Mouse (Mus musculus) midbrain, embryonic 11.5 days (tissue): ENCODE measurements at regions not wholly inside any gene's neighbourhood (a gene's known extent, or its start where the extent isn't known, plus 50 kb on each side); places are given as distances from the start of the nearest gene placed in this dataset.
A peak's percentile ranks its signal among the peaks of the same experiment; 100 is the strongest.

ENCODE experiments used
- ATAC-seq: fragments of 200-750 bp; cut with Nextera tagmentation; 2 replicates; pipeline ENCODE4 v1.8.0; 2017; ENCODE audit warnings: moderate TSS enrichment, moderate library complexity; ENCODE audit not compliant: low FRiP score
- DNase-seq: peaks from one replicate; pipeline ENCODE4 v3.0.0; 2015; ENCODE audit warnings: low spot score; ENCODE audit errors: missing footprints
- H3K27ac ChIP-seq: fragments of 300-500 bp; sonication (generic); 2 replicates; pipeline ENCODE4 v1.5.1; 2014; ENCODE audit warnings: low read depth, low read length
- H3K27me3 ChIP-seq: fragments of 300-500 bp; sonication (generic); 2 replicates; pipeline ENCODE4 v1.6.1; 2014; ENCODE audit warnings: mild to moderate bottlenecking, low read length, moderate library complexity, mixed read lengths; ENCODE audit not compliant: control insufficient read depth, insufficient read depth
- H3K36me3 ChIP-seq: fragments of 300-500 bp; sonication (generic); 2 replicates; pipeline ENCODE4 v1.6.1; 2014; ENCODE audit warnings: mild to moderate bottlenecking, low read length, moderate library complexity, mixed read lengths; ENCODE audit not compliant: control insufficient read depth, insufficient read depth
- H3K4me1 ChIP-seq: fragments of 300-500 bp; sonication (generic); 2 replicates; pipeline ENCODE4 v1.6.1; 2014; ENCODE audit warnings: low read length; ENCODE audit not compliant: control insufficient read depth, insufficient read depth
- H3K4me2 ChIP-seq: fragments of 300-500 bp; sonication (generic); 2 replicates; pipeline ENCODE4 v1.6.1; 2014; ENCODE audit warnings: mild to moderate bottlenecking, moderate library complexity
- H3K4me3 ChIP-seq: fragments of 300-500 bp; sonication (generic); 2 replicates; pipeline ENCODE4 v1.5.1; 2014; ENCODE audit warnings: low read depth, low read length
- H3K9ac ChIP-seq: fragments of 300-500 bp; sonication (generic); 2 replicates; pipeline ENCODE4 v1.6.1; 2014; ENCODE audit warnings: low read length
- H3K9me3 ChIP-seq: fragments of 300-500 bp; sonication (generic); 2 replicates; pipeline ENCODE4 v1.6.1; 2016; ENCODE audit warnings: low read length; ENCODE audit not compliant: control insufficient read depth
- WGBS: fragments of 180-500 bp; shearing (Covaris S2); extraction: QIAGEN DNeasy Blood & Tissue Kit; methylation state at CpG from one replicate; pipeline ENCODE4 v1.1.7; 2014; 5-methylcytosine and 5-hydroxymethylcytosine counted together

DNA sequence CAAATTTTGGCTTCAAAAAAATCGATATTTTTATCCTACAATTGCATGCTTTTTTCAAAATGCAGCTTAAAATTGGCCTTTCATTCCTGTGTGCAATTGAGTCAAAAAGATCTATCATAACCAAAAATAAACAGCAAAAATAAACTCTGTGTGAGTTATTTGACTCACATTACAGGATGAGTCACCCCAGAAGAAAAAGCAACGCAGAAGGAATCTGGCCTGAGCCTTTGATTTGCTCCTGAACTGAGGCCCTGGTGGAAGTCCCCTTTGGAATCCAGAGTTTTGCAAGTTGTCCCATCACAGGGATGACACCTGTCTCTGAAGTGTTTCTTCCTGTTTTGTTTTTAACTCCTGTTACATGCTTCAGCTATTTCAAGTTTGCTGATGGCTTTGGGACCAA is 429.2 kb upstream of the Clnk start:
- Histone ChIP-seq H3K36me3 (no peaks in the 10 kb centered on the region), H3K4me1 (no peaks in the 10 kb centered on the region), H3K9me3 (no peaks in the 10 kb centered on the region), H3K4me3 (no peak overlapping the region), H3K27me3 (no peaks in the 10 kb centered on the region), H3K27ac (no peak overlapping the region), H3K4me2 (no peak overlapping the region), H3K9ac (no peak overlapping the region)
- ATAC-seq: no peak
- 78% methylated on average over 2 of the region's 2 CpGs for WGBS
- no peak for DNase-seq

- Histone ChIP-seq H3K9ac (no peak overlapping the region), H3K4me2 (no peak overlapping the region), H3K27me3 (no peaks in the 10 kb centered on the region), H3K36me3 (no peaks in the 10 kb centered on the region), H3K4me3 (no peak overlapping the region), H3K4me1 (peaks cover 7% of the 10 kb centered on the region), H3K27ac (no peak overlapping the region), H3K9me3 (no peaks in the 10 kb centered on the region)
- WGBS: 23% methylated on average over 2 of the region's 2 CpGs
- ATAC-seq: peak; percentile 72
- DNase-seq: no peak
These were observed 416.2 kb upstream of the Clnk start for GRCm38 (mm10) chr5:39292849-39293248.

DNA sequence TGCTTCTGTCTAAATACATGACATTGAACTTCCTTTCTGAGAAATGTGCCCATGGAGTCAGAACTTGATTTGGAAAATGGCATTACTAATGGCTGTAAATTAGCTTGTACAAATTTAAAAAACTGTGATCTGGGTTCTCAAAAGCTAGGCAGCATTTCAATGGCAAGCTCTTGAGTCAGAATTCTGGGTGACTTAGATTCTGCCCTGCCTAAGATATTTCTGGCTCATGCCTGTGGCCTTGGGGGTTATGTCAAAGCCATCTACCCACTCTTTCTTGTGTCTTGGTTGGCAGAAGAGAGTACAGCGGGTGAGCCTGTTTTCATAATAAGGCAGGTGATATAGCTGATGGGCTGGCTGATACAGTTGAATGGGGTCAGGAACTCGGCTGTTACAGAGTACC is 404.4 kb upstream of the Clnk start:
- Histone ChIP-seq H3K9ac (no peak overlapping the region), H3K27me3 (no peaks in the 10 kb centered on the region), H3K4me2 (no peak overlapping the region), H3K36me3 (no peaks in the 10 kb centered on the region), H3K27ac (no peak overlapping the region), H3K4me3 (no peak overlapping the region), H3K9me3 (no peaks in the 10 kb centered on the region), H3K4me1 (no peaks in the 10 kb centered on the region)
- ATAC-seq (no peak), DNase-seq (no peak)
- 88% methylated on average over 2 of the region's 2 CpGs for whole genome bisulfite sequencing

GRCm38 (mm10) chr5:39273710-39274385 is 397.2 kb upstream of the Clnk start:
- Histone ChIP-seq H3K27me3 (no peaks in the 10 kb centered on the region), H3K36me3 (no peaks in the 10 kb centered on the region), H3K9me3 (no peaks in the 10 kb centered on the region), H3K27ac (no peak overlapping the region), H3K4me2 (no peak overlapping the region), H3K4me1 (no peaks in the 10 kb centered on the region), H3K9ac (no peak overlapping the region), H3K4me3 (no peak overlapping the region)
- 87% methylated on average over 4 of the region's 4 CpGs for WGBS
- no peak for ATAC-seq
- no peak for DNase-seq

DNA sequence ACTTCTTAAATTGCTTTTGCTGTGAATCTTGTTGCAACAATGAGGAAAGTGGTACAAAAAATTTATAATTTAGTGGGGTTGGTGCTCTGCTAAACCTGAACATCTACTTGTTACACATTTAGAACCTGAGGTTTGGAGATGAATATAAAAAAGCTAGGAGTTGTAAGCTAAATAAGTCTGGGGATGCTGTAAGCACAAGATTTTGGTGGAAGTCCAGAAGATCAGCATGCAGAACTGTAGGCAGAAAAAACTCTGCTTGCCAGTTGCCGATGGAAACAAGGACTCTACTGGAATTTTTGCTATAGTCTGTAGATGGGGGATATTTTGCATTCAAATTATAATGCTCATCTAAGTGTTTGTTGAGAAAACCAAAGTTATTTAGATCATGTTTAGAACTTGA is 390.5 kb upstream of the Clnk start:
- no peak overlapping the region for H3K9ac ChIP-seq
- H3K4me3 ChIP-seq: no peak overlapping the region
- H3K36me3 ChIP-seq: no peaks in the 10 kb centered on the region
- no peaks in the 10 kb centered on the region for H3K4me1 ChIP-seq
- H3K4me2 ChIP-seq: no peak overlapping the region
- DNase-seq (no peak), ATAC-seq (no peak)
- no peak overlapping the region for H3K27ac ChIP-seq
- H3K27me3 ChIP-seq: no peaks in the 10 kb centered on the region
- WGBS: 91% methylated on average over 1 of the region's 1 CpGs
- H3K9me3 ChIP-seq: no peaks in the 10 kb centered on the region

DNA sequence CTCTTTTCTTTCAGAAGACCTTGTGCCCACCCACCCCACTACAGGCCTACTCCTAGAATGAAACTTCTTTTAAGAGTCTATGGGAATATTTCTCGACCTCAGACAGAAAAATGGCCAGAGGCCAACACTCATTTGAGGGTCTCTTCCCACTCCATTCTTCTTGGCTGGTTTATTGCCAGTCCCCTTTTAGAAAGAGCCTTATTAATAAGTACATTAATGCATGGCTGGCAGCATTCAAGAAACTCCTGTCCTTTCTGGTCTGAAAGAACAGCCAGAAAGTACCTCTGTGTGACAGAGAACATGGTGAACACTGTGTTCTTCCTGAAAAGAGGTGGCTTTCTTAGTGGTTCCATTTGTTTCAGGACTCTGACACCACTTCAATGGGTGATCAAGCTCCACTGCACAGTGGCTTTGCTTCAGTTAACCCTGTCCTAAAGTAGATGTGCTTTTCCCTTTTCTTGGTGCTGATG is 384.1 kb upstream of the Clnk start:
- Histone ChIP-seq H3K9ac (no peak overlapping the region), H3K4me1 (no peaks in the 10 kb centered on the region), H3K36me3 (no peaks in the 10 kb centered on the region), H3K27me3 (no peaks in the 10 kb centered on the region), H3K9me3 (no peaks in the 10 kb centered on the region), H3K4me3 (no peak overlapping the region), H3K4me2 (no peak overlapping the region), H3K27ac (no peak overlapping the region)
- ATAC-seq (no peak), DNase-seq (no peak)
- WGBS: 79% methylated on average over 1 of the region's 1 CpGs

DNA sequence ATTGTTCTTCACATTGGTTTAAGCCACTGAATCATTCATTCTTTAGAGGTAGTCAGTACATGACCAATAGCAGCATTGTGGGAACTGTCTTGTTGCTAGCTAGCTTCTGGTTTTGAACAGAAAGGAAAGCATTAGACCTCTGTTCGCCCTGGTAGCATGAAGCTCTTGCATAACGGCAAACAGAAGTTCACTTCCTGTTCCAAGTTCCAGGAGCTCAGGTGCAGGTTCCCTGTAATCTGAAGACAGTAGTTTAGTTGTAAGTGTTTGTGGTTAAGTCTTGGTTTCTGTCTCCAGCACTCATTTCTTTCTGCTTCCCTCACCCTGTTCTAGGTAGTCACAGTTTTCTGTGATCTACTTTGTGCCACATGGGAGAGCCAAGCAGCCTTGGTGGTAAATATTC is 381.1 kb upstream of the Clnk start:
- H3K27me3 ChIP-seq: no peaks in the 10 kb centered on the region
- WGBS: 94% methylated on average over 2 of the region's 2 CpGs
- H3K4me3 ChIP-seq: no peak overlapping the region
- no peak overlapping the region for H3K27ac ChIP-seq
- no peak for DNase-seq
- ATAC-seq: no peak
- H3K9ac ChIP-seq: no peak overlapping the region
- H3K4me2 ChIP-seq: no peak overlapping the region
- H3K4me1 ChIP-seq: no peaks in the 10 kb centered on the region
- no peaks in the 10 kb centered on the region for H3K36me3 ChIP-seq
- H3K9me3 ChIP-seq: no peaks in the 10 kb centered on the region

DNA sequence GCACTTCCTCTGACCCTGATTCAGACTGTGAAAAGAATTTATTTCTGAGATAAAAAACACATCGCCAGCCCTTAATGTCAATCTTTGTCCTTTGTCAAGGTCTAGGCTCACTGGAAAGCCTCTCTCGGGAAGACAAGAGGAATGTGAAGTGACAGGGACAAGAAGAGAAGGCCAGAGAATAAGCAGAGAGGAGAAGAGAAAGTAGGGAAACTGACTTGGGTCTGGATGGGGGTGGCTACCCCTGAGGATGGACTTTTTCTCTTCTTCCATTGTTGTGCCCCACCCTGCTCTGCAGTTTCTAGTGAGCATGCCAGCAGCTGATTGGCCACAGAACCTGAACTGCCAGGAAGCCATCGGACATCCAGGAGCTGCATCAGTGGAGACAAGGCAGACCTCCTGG is 375.6 kb upstream of the Clnk start:
- Histone ChIP-seq H3K4me1 (no peaks in the 10 kb centered on the region), H3K4me3 (no peak overlapping the region), H3K9ac (no peak overlapping the region), H3K9me3 (no peaks in the 10 kb centered on the region), H3K4me2 (no peak overlapping the region), H3K27me3 (no peaks in the 10 kb centered on the region), H3K36me3 (no peaks in the 10 kb centered on the region), H3K27ac (no peak overlapping the region)
- 67% methylated on average over 3 of the region's 3 CpGs for WGBS
- ATAC-seq: no peak
- DNase-seq: no peak

DNA sequence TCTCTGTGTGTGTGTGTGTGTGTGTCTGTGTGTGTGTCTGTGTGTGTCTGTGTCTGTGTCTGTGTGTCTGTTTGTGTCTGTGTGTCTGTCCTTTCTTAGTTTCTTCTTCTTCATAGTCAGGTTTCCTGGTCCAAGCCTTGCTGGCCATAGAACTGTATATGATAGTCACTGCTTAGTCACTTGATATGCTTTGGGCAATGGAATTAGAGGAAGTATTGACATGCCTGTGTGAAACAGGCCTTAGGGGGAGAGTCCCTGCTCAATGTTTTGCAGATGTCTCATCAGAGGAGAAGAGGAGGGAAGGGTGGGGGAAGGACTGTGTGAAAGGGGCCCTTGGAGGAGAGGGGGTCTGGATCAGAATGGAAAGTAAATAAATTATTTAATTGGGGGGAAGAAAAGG is 374.4 kb upstream of the Clnk start:
- H3K4me1 ChIP-seq: no peaks in the 10 kb centered on the region
- no peaks in the 10 kb centered on the region for H3K36me3 ChIP-seq
- no peak overlapping the region for H3K27ac ChIP-seq
- H3K27me3 ChIP-seq: no peaks in the 10 kb centered on the region
- no peaks in the 10 kb centered on the region for H3K9me3 ChIP-seq
- H3K4me2 ChIP-seq: no peak overlapping the region
- DNase-seq: no peak
- H3K9ac ChIP-seq: no peak overlapping the region
- no peak for ATAC-seq
- H3K4me3 ChIP-seq: no peak overlapping the region
